Mouse (Mus musculus) retina, postnatal 1 day (tissue): ENCODE measurements around the gene Olfr548-ps1.

Experiments used
- DNase-seq: peaks from one replicate; pipeline ENCODE4 v3.0.0-alpha.2; 2012

Gene Olfr548-ps1

GRCm38 (mm10) chr7:102575998-102576397 is 35.3 kb downstream of the Olfr548-ps1 start:
- DNase-seq = no peak

GRCm38 (mm10) chr7:102591786-102592185 is 51.1 kb downstream of the Olfr548-ps1 start, which contains the start of gene Olfr551:
Gene Olfr551, minus strand, starts transcription at chr7:102591886.
- no peak for DNase-seq
